Mouse (Mus musculus) heart, adult 2 months (tissue): Measurements from ENCODE around the gene H2afy2. TPM values are rescaled to one million over a fixed set of nuclear protein-coding genes. Genes with fewer than 3 reads are reported as not detected.
A peak's percentile ranks its signal among the peaks of the same experiment; 100 is the strongest.

Experiments
- DNase-seq, 2 experiments: peaks; one replicate each; pipeline ENCODE4 v3.0.0; 2021
- H3K27ac ChIP-seq: fragments of 200-600 bp; 2 replicates; pipeline ENCODE4 v1.8.1; 2022
- H3K27me3 ChIP-seq: fragments of 200-500 bp; 2 replicates; pipeline ENCODE4 v1.6.1; 2012; ENCODE audit warnings: mild to moderate bottlenecking, low read length, inconsistent platforms, mixed read lengths; ENCODE audit not compliant: control insufficient read depth, insufficient read depth
- H3K36me3 ChIP-seq: fragments of 200-500 bp; 2 replicates; pipeline ENCODE4 v1.6.1; 2012; ENCODE audit warnings: low read length, inconsistent platforms; ENCODE audit not compliant: control insufficient read depth, insufficient read depth
- H3K4me1 ChIP-seq: fragments of 200-500 bp; 2 replicates; pipeline ENCODE4 v1.6.1; 2011; ENCODE audit warnings: low read length; ENCODE audit not compliant: control insufficient read depth, insufficient read depth
- H3K4me3 ChIP-seq: fragments of 200-600 bp; 2 replicates; pipeline ENCODE4 v1.8.1; 2022
- H3K79me2 ChIP-seq: fragments of 200-500 bp; replicated peaks from 2 replicates; pipeline ENCODE4 v1.6.1; 2012; ENCODE audit warnings: mild to moderate bottlenecking, inconsistent platforms, low read length, moderate library complexity, mixed read lengths; ENCODE audit not compliant: control insufficient read depth, insufficient read depth
- H3K9ac ChIP-seq: fragments of 200-500 bp; 2 replicates; pipeline ENCODE4 v1.6.1; 2012; ENCODE audit warnings: low read depth, mild to moderate bottlenecking, control low read depth, inconsistent platforms, low read length, mixed read lengths
- CTCF ChIP-seq: fragments of 200-600 bp; IDR thresholded peaks from 2 replicates; pipeline ENCODE4 v1.8.1; 2022; ENCODE audit warnings: antibody characterized with exemption, mild to moderate bottlenecking, moderate library complexity
- EP300 ChIP-seq: fragments of 200-500 bp; IDR thresholded peaks from 2 replicates; pipeline ENCODE4 v1.6.1; 2011; ENCODE audit warnings: low read depth, low read length, control low read depth; ENCODE audit not compliant: insufficient read depth
- POLR2A ChIP-seq: fragments of 200-500 bp; IDR thresholded peaks from 2 replicates; pipeline ENCODE4 v1.6.1; 2011; ENCODE audit warnings: mild to moderate bottlenecking, low read depth, low read length, control low read depth; ENCODE audit not compliant: insufficient read depth
- WGBS: fragments of 180-500 bp; shearing (Covaris S2); methylation state at CpG from one replicate; pipeline ENCODE4 v1.1.7; 2018; 5-methylcytosine and 5-hydroxymethylcytosine counted together
- intact Hi-C: fragments of 180-260 bp; cut with DNase I; formaldehyde crosslinking; loops from one replicate; pipeline ENCODE4 v1.15.1; 2025
- polyA plus RNA-seq: library from polyadenylated mRNA; depleted of rRNA; stranded (reverse); fragments of >200 nt; gene quantifications from 2 replicates; pipeline ENCODE4 v1.2.3, GENCODE M21; 2012
- total RNA-seq, 2 experiments: library from RNA; stranded (reverse); gene quantifications; 2 replicates each; pipeline ENCODE4 v1.2.3; 2021

Gene H2afy2
- total and polyA plus RNA-seq, 3 experiments, result 3.4 to 4.7 (median 4.2) TPM

DNA sequence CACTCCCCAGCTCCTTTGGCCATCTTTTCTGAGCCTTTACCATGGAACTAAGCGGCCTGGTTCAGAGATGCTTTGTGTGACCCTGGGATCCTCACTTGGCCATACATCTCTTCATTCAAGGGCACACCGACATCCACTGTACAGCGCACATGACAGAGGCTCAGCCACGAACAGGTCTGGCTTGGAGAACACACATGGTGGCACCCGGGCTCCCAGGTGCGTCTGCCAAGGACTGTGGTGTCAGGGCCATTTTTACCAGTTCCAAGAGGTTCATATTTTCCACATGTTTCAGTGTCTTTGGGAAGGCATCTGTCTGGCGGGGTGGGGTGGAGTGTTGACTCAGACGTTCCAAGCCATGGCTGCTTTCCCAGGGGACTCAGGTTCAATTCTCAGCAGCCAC, 41.6 kb downstream of the H2afy2 start:
- H3K27me3 ChIP-seq, result no peaks in the 10 kb centered on the region
- no peak overlapping the region for H3K4me3 ChIP-seq
- WGBS, result 89% methylated on average over 8 of the region's 8 CpGs
- H3K27ac ChIP-seq, result no peak overlapping the region
- TF ChIP-seq CTCF (no peak), EP300 (no peak), POLR2A (no peak)
- no peaks in the 10 kb centered on the region for H3K79me2 ChIP-seq
- H3K4me1 ChIP-seq, result no peaks in the 10 kb centered on the region
- H3K9ac ChIP-seq, result no peak overlapping the region
- no peaks in the 10 kb centered on the region for H3K36me3 ChIP-seq
- intact Hi-C loops, result no loop called here
- DNase-seq, result no peak

DNA sequence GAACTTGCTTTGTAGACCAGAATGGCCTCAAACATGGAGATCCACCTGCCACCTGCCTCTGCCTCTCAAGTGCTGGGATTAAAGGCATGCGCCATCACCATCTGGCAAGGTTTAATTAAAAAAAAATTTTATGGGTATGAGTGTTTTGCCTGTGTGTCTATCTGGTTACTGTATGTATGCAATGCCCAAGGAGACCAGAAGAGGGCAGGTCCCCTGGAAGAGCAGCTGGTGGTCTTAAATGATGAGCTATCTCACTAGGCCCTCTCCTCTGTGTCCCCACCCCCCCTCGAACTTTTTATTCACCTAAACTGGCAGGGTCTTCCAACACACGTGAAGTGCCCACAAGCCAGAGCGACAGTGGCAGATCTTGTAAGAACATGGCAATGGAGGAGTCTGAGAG, 42.1 kb downstream of the H2afy2 start:
- no peaks in the 10 kb centered on the region for H3K27me3 ChIP-seq
- intact Hi-C loops, result no loop called here
- H3K27ac ChIP-seq, result no peak overlapping the region
- TF ChIP-seq POLR2A, result no peak
- TF ChIP-seq CTCF, result peak; percentile 31
- H3K9ac ChIP-seq, result no peak overlapping the region
- H3K4me3 ChIP-seq, result no peak overlapping the region
- DNase-seq, result no peak
- no peaks in the 10 kb centered on the region for H3K36me3 ChIP-seq
- 90% methylated on average over 4 of the region's 4 CpGs for WGBS
- no peaks in the 10 kb centered on the region for H3K79me2 ChIP-seq
- H3K4me1 ChIP-seq, result no peaks in the 10 kb centered on the region

DNA sequence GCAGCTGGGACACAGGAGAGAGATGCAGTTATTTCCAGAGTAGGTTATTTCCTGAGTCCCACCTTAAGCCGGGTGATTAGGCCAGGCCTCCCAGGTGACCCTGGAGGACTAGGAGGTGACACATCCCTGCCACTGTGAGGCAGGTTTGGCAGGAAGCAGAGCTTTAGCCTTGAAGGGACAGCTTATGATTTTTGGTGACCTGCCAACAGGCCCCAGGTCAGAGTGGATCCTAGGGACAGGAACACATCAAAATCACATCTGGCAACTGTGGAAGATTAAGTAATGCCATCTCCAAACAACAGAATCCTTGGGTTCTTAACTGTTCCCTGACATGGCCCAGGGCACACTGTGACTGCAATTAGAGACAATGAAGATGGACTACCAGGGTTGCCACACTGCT, 42.6 kb downstream of the H2afy2 start:
- Histone ChIP-seq H3K4me1 (no peaks in the 10 kb centered on the region), H3K36me3 (no peaks in the 10 kb centered on the region), H3K27me3 (no peaks in the 10 kb centered on the region), H3K9ac (no peak overlapping the region), H3K4me3 (no peak overlapping the region), H3K79me2 (no peaks in the 10 kb centered on the region), H3K27ac (no peak overlapping the region)
- intact Hi-C loops, result no loop called here
- WGBS, result 64% methylated on average over 1 of the region's 1 CpGs
- DNase-seq, result no peak
- TF ChIP-seq POLR2A, result no peak
- TF ChIP-seq CTCF, result no peak
- no peak for TF ChIP-seq EP300

DNA sequence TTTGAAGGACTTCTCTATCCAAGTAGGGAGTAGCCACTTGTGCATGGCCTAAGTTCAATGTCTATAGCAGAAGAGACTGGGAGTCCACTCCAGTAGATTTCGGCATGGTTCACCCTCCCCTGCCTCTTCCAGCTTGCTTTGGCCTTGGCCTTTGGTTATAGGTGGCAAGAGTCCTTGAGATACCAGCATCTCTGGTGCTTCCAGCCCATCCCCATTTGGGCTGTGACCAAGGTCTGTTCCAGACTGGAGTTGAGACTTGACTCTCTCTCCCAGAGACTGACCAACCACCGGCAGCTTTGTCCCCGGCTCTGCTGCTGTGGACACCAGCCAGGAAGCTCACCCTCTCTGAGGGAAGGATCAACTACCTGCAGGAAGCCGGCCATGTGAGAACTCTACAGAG, 45.8 kb downstream of the H2afy2 start:
- Histone ChIP-seq H3K27me3 (no peaks in the 10 kb centered on the region), H3K36me3 (no peaks in the 10 kb centered on the region), H3K4me1 (no peaks in the 10 kb centered on the region), H3K79me2 (no peaks in the 10 kb centered on the region), H3K9ac (no peak overlapping the region), H3K4me3 (no peak overlapping the region), H3K27ac (no peak overlapping the region)
- WGBS, result 85% methylated on average over 4 of the region's 4 CpGs
- TF ChIP-seq POLR2A (no peak), CTCF (no peak), EP300 (no peak)
- DNase-seq, result no peak
- intact Hi-C loops, result no loop called here

DNA sequence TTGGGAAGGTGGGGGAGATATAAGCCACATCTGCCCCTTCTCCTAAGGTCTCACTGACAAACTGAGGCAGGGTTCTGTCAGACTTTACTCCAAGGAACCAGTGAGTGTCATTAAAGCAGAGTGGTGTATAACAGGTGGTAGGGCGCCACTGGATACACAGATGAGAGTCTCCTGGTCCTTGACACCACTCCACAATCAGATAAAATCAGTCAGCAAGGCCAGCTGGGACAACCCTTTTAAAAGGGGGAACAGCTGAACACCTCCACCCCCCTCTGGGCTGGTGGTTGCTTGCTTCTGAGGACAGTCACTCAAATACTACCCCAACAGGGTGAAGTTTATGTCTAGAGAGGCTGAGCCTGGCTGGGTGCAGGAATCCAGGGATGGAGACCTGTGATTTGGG, 46.4 kb downstream of the H2afy2 start:
- no peak for TF ChIP-seq CTCF
- TF ChIP-seq POLR2A, result no peak
- no peak for TF ChIP-seq EP300
- Histone ChIP-seq H3K9ac (no peak overlapping the region), H3K27me3 (no peaks in the 10 kb centered on the region), H3K79me2 (no peaks in the 10 kb centered on the region), H3K27ac (no peak overlapping the region), H3K4me1 (no peaks in the 10 kb centered on the region), H3K4me3 (no peak overlapping the region), H3K36me3 (no peaks in the 10 kb centered on the region)
- 90% methylated on average over 1 of the region's 1 CpGs for WGBS
- no peak for DNase-seq
- intact Hi-C loops, result no loop called here

DNA sequence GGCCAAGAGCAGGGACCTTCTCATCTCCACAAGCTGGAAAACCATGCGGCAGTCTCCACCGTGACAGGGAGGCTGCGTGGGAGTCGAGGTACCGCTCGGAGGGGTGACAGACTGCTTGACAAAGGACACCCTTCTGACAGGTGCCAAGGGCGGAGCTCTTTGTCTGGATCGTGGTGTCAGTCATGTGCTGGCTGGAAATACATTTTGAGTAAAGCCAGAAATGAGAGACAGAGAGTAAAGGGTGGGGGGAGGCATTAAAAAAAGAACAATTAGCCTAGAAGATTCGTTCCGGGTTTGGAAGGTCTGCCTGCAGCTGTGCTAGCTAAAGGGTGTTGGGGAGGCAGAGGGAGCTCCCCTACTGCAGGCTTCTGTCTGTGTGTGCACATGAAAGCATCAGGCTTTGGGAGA, 47.3 kb downstream of the H2afy2 start:
- no peaks in the 10 kb centered on the region for H3K79me2 ChIP-seq
- no peaks in the 10 kb centered on the region for H3K27me3 ChIP-seq
- H3K4me3 ChIP-seq, result no peak overlapping the region
- no peak overlapping the region for H3K27ac ChIP-seq
- 62% methylated on average over 10 of the region's 10 CpGs for whole genome bisulfite sequencing
- no peaks in the 10 kb centered on the region for H3K36me3 ChIP-seq
- intact Hi-C loops, result no loop called here
- no peaks in the 10 kb centered on the region for H3K4me1 ChIP-seq
- no peak overlapping the region for H3K9ac ChIP-seq
- TF ChIP-seq EP300 (no peak), CTCF (no peak), POLR2A (no peak)
- DNase-seq, result no peak

DNA sequence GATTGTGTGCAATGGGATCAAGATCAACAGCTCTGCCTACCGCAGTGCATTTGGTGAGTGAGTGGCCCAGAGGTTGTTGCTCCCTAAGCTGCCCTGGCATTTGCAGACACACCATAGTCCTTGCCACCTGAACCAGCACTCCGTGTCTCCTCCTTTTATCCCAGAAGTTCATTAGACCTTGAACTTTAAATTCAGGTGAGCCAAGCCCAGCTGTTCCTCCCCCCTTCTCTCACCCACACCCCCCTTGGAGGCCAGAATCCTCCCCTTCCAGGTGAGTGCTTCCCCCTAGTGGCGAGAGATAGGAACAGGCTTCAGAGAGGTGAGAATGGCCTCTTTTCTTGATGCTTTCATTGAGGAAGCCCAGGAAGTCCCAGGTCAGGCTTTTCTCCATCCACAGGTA, 49.6 kb downstream of the H2afy2 start:
- DNase-seq, result no peak
- Histone ChIP-seq H3K27me3 (no peaks in the 10 kb centered on the region), H3K4me3 (no peak overlapping the region), H3K79me2 (no peaks in the 10 kb centered on the region), H3K36me3 (no peaks in the 10 kb centered on the region), H3K27ac (no peak overlapping the region), H3K9ac (no peak overlapping the region), H3K4me1 (no peaks in the 10 kb centered on the region)
- intact Hi-C loops, result loop anchor here (2.0 kb wide), 1 partner anchor 40 kb away; the partner anchor contains the start of gene Tysnd1
- TF ChIP-seq POLR2A (no peak), CTCF (peak; percentile 82), EP300 (no peak)
- WGBS, result 57% methylated on average over 3 of the region's 3 CpGs
